Mouse (Mus musculus) hindbrain, embryonic 13.5 days (tissue): Measurements from ENCODE around the gene Sdk2. TPM values are rescaled to one million over a fixed set of nuclear protein-coding genes. Genes with fewer than 3 reads are reported as not detected.

Source experiments
- ATAC-seq: fragments of 200-750 bp; cut with Nextera tagmentation; 2 replicates; pipeline ENCODE4 v1.8.0; 2017; ENCODE audit warnings: moderate TSS enrichment; ENCODE audit not compliant: low FRiP score
- H3K27ac ChIP-seq: fragments of 300-500 bp; sonication (generic); 2 replicates; pipeline ENCODE4 v1.5.1; 2015; ENCODE audit warnings: inconsistent platforms, mild to moderate bottlenecking, moderate library complexity
- H3K27me3 ChIP-seq: fragments of 300-500 bp; sonication (generic); 2 replicates; pipeline ENCODE4 v1.6.1; 2015; ENCODE audit warnings: mild to moderate bottlenecking, inconsistent platforms
- H3K36me3 ChIP-seq: fragments of 300-500 bp; sonication (generic); 2 replicates; pipeline ENCODE4 v1.6.1; 2015; ENCODE audit warnings: mild to moderate bottlenecking, inconsistent platforms
- H3K4me1 ChIP-seq: fragments of 300-500 bp; sonication (generic); replicated peaks from 2 replicates; pipeline ENCODE4 v1.6.1; 2015; ENCODE audit warnings: inconsistent platforms
- H3K4me2 ChIP-seq: fragments of 300-500 bp; sonication (generic); 2 replicates; pipeline ENCODE4 v1.6.1; 2015; ENCODE audit warnings: inconsistent platforms, mild to moderate bottlenecking, moderate library complexity
- H3K4me3 ChIP-seq: fragments of 300-500 bp; sonication (generic); 2 replicates; pipeline ENCODE4 v1.5.1; 2015; ENCODE audit warnings: mild to moderate bottlenecking, inconsistent platforms
- H3K9ac ChIP-seq: fragments of 300-500 bp; sonication (generic); 2 replicates; pipeline ENCODE4 v1.6.1; 2015; ENCODE audit warnings: mild to moderate bottlenecking, inconsistent platforms
- H3K9me3 ChIP-seq: fragments of 300-500 bp; sonication (generic); 2 replicates; pipeline ENCODE4 v1.6.1; 2016; ENCODE audit warnings: inconsistent platforms
- WGBS: fragments of 180-500 bp; shearing (Covaris S2); methylation state at CpG from one replicate; pipeline ENCODE4 v1.1.7; 2015; 5-methylcytosine and 5-hydroxymethylcytosine counted together
- polyA plus RNA-seq: library from polyadenylated mRNA; unstranded; fragments of >200 nt; fragmentation: Nextera tagmentation; extraction: Ambion mirVana; gene quantifications from 2 replicates; pipeline ENCODE4 v1.2.1, GENCODE M21; 2015

Gene Sdk2
- polyA plus RNA-seq, 1 experiment from 2014 or later: 4.2 TPM

- Histone ChIP-seq H3K27ac (no peak overlapping the region), H3K4me2 (no peak overlapping the region), H3K27me3 (no peaks in the 10 kb centered on the region), H3K9me3 (no peaks in the 10 kb centered on the region), H3K4me3 (no peak overlapping the region), H3K4me1 (peaks cover 13% of the 10 kb centered on the region), H3K36me3 (no peaks in the 10 kb centered on the region), H3K9ac (no peak overlapping the region)
- 85% methylated on average over 6 of the region's 6 CpGs for WGBS
- ATAC-seq: no peak
These were observed 302.6 kb downstream of the Sdk2 start for GRCm38 (mm10) chr11:113764132-113764849.

GRCm38 (mm10) chr11:113763449-113763848 is 303.4 kb downstream of the Sdk2 start:
- H3K27me3 ChIP-seq: no peaks in the 10 kb centered on the region
- no peak overlapping the region for H3K4me3 ChIP-seq
- H3K9me3 ChIP-seq: no peaks in the 10 kb centered on the region
- H3K4me2 ChIP-seq: no peak overlapping the region
- H3K36me3 ChIP-seq: no peaks in the 10 kb centered on the region
- ATAC-seq: no peak
- H3K27ac ChIP-seq: no peak overlapping the region
- H3K4me1 ChIP-seq: peaks cover 13% of the 10 kb centered on the region
- H3K9ac ChIP-seq: no peak overlapping the region
- 18% methylated on average over 5 of the region's 5 CpGs for WGBS

- Histone ChIP-seq H3K9ac (no peak overlapping the region), H3K27ac (no peak overlapping the region), H3K27me3 (no peaks in the 10 kb centered on the region), H3K4me3 (no peak overlapping the region), H3K4me2 (no peak overlapping the region), H3K9me3 (no peaks in the 10 kb centered on the region), H3K36me3 (no peaks in the 10 kb centered on the region), H3K4me1 (peaks cover 13% of the 10 kb centered on the region)
- ATAC-seq: no peak
- WGBS: 82% methylated on average over 8 of the region's 8 CpGs
These were observed 304.6 kb downstream of the Sdk2 start for GRCm38 (mm10) chr11:113762136-113762797.

- H3K36me3 ChIP-seq: no peaks in the 10 kb centered on the region
- ATAC-seq: no peak
- WGBS: 95% methylated on average over 7 of the region's 7 CpGs
These were observed 305.2 kb downstream of the Sdk2 start for GRCm38 (mm10) chr11:113761646-113762045.

GRCm38 (mm10) chr11:113760476-113760875 is 306.4 kb downstream of the Sdk2 start:
- WGBS: 62% methylated on average over 7 of the region's 7 CpGs
- ATAC-seq: no peak
- no peak overlapping the region for H3K4me3 ChIP-seq

More at GRCm38 (mm10) chr11:113761646-113762045, 305.2 kb downstream of the Sdk2 start:
- Histone ChIP-seq H3K27me3 (no peaks in the 10 kb centered on the region), H3K9me3 (no peaks in the 10 kb centered on the region), H3K9ac (no peak overlapping the region), H3K4me2 (no peak overlapping the region), H3K4me3 (no peak overlapping the region), H3K27ac (no peak overlapping the region), H3K4me1 (peaks cover 13% of the 10 kb centered on the region)

GRCm38 (mm10) chr11:113758851-113759250 is 308.0 kb downstream of the Sdk2 start:
- WGBS: 95% methylated on average over 5 of the region's 5 CpGs
- H3K27me3 ChIP-seq: no peaks in the 10 kb centered on the region
- no peaks in the 10 kb centered on the region for H3K36me3 ChIP-seq
- H3K4me3 ChIP-seq: no peak overlapping the region
- no peak overlapping the region for H3K9ac ChIP-seq
- H3K27ac ChIP-seq: no peak overlapping the region
- H3K9me3 ChIP-seq: no peaks in the 10 kb centered on the region
- peaks cover 7% of the 10 kb centered on the region for H3K4me1 ChIP-seq
- no peak overlapping the region for H3K4me2 ChIP-seq
- no peak for ATAC-seq

More at GRCm38 (mm10) chr11:113760476-113760875, 306.4 kb downstream of the Sdk2 start:
- H3K9ac ChIP-seq: no peak overlapping the region
- H3K27me3 ChIP-seq: no peaks in the 10 kb centered on the region
- H3K4me1 ChIP-seq: peaks cover 8% of the 10 kb centered on the region
- H3K9me3 ChIP-seq: no peaks in the 10 kb centered on the region
- peak overlapping the region; percentile 48; the same call in 1 of the 2 replicates for H3K27ac ChIP-seq
- no peak overlapping the region for H3K4me2 ChIP-seq
- no peaks in the 10 kb centered on the region for H3K36me3 ChIP-seq

GRCm38 (mm10) chr11:113756578-113756977 is 310.3 kb downstream of the Sdk2 start:
- Histone ChIP-seq H3K9me3 (no peaks in the 10 kb centered on the region), H3K4me3 (no peak overlapping the region), H3K9ac (no peak overlapping the region), H3K27me3 (no peaks in the 10 kb centered on the region), H3K4me1 (peaks cover 7% of the 10 kb centered on the region), H3K4me2 (no peak overlapping the region), H3K36me3 (no peaks in the 10 kb centered on the region), H3K27ac (no peak overlapping the region)
- 94% methylated on average over 12 of the region's 12 CpGs for WGBS
- no peak for ATAC-seq

- Histone ChIP-seq H3K27me3 (no peaks in the 10 kb centered on the region), H3K27ac (no peak overlapping the region), H3K4me3 (no peak overlapping the region), H3K9ac (no peak overlapping the region), H3K36me3 (no peaks in the 10 kb centered on the region), H3K4me1 (peaks cover 7% of the 10 kb centered on the region), H3K4me2 (no peak overlapping the region), H3K9me3 (no peaks in the 10 kb centered on the region)
- 94% methylated on average over 14 of the region's 14 CpGs for WGBS
- ATAC-seq: no peak
These were observed 311.0 kb downstream of the Sdk2 start for GRCm38 (mm10) chr11:113755878-113756277.

GRCm38 (mm10) chr11:113754845-113755244 is 312.0 kb downstream of the Sdk2 start:
- Histone ChIP-seq H3K9ac (no peak overlapping the region), H3K4me1 (peaks cover 16% of the 10 kb centered on the region), H3K4me2 (no peak overlapping the region), H3K27ac (no peak overlapping the region), H3K9me3 (no peaks in the 10 kb centered on the region), H3K4me3 (no peak overlapping the region), H3K36me3 (no peaks in the 10 kb centered on the region), H3K27me3 (no peaks in the 10 kb centered on the region)
- no peak for ATAC-seq
- WGBS: 46% methylated on average over 9 of the region's 9 CpGs

- H3K4me3 ChIP-seq: no peak overlapping the region
- H3K27ac ChIP-seq: no peak overlapping the region
- H3K9me3 ChIP-seq: no peaks in the 10 kb centered on the region
- H3K36me3 ChIP-seq: no peaks in the 10 kb centered on the region
- H3K4me2 ChIP-seq: no peak overlapping the region; the same call in 1 of the 2 replicates
- ATAC-seq: no peak
- H3K4me1 ChIP-seq: peaks cover 36% of the 10 kb centered on the region
- H3K27me3 ChIP-seq: no peaks in the 10 kb centered on the region
- no peak overlapping the region for H3K9ac ChIP-seq
- 94% methylated on average over 10 of the region's 10 CpGs for WGBS
These were observed 314.0 kb downstream of the Sdk2 start for GRCm38 (mm10) chr11:113752685-113753430.

- H3K4me3 ChIP-seq: peak overlapping the region; percentile 89
- peak overlapping the region; percentile 60 for H3K9ac ChIP-seq
- H3K36me3 ChIP-seq: no peaks in the 10 kb centered on the region
- H3K9me3 ChIP-seq: no peaks in the 10 kb centered on the region
- H3K27ac ChIP-seq: peak overlapping the region; percentile 97
- H3K27me3 ChIP-seq: no peaks in the 10 kb centered on the region
- peak; percentile 21; the same call in 1 of the 2 replicates for ATAC-seq
- H3K4me2 ChIP-seq: peak overlapping the region; percentile 67
- peaks cover 43% of the 10 kb centered on the region for H3K4me1 ChIP-seq
- 29% methylated on average over 15 of the region's 15 CpGs for WGBS
These were observed 314.6 kb downstream of the Sdk2 start for GRCm38 (mm10) chr11:113752158-113752661.

GRCm38 (mm10) chr11:113751484-113752084 is 315.3 kb downstream of the Sdk2 start, which contains the start of gene Cdc42ep4:
Cdc42ep4 (minus strand) TSS chr11:113751881.
- WGBS: under 1% methylated on average over 44 of the region's 44 CpGs
- Histone ChIP-seq H3K4me3 (peak within 1 kb of the TSS; percentile 89), H3K9me3 (no peaks in the 10 kb centered on the region), H3K36me3 (no peaks in the 10 kb centered on the region), H3K4me2 (peak within 1 kb of the TSS; percentile 67), H3K27ac (peak within 1 kb of the TSS; percentile 97), H3K9ac (peak within 1 kb of the TSS; percentile 92), H3K27me3 (no peaks in the 10 kb centered on the region), H3K4me1 (peaks cover 47% of the 10 kb centered on the region)
- ATAC-seq: peak; percentile 84
